Mouse (Mus musculus): ENCODE measurements around the gene Fscn3. TPM values are rescaled to one million over a fixed set of nuclear protein-coding genes. Genes with fewer than 3 reads are reported as not detected.

The Fscn3 gene
- 0.05 and 0.12 TPM in 2 replicates for polyA plus RNA-seq (2012; rRNA removed)

GRCm38 (mm10) chr6:28427096-28427839 lies at the start of gene Fscn3:
Gene Fscn3 (plus strand): TSS chr6:28427789.
- H3K4me1 ChIP-seq (ENCODE audit: control insufficient read depth, insufficient read depth, low read length): peaks cover 7% of the 10 kb centered on the region; the same call in 1 of the 2 replicates
- H3K36me3 ChIP-seq (ENCODE audit: control insufficient read depth, insufficient read depth, low read length): no peaks in the 10 kb centered on the region
- peak; percentile 66 for DNase-seq
- 77% methylated on average over 3 of the region's 3 CpGs for WGBS
- H3K27me3 ChIP-seq (replicated peaks; ENCODE audit: control insufficient read depth, insufficient read depth, low read length): no peaks in the 10 kb centered on the region
- H3K27ac ChIP-seq (ENCODE audit: insufficient read depth, low read depth, low read length): peak within 1 kb of the TSS; percentile 12; the same call in 1 of the 2 replicates
- no peak for TF ChIP-seq POLR2A (IDR thresholded peaks at IDR 0.05; ENCODE audit: low read depth, low read length)
- no peak for TF ChIP-seq CTCF (conservative IDR thresholded peaks at IDR 0.05; ENCODE audit: insufficient read depth, insufficient read length, low read depth, low read length)
- H3K4me3 ChIP-seq (ENCODE audit: insufficient read depth, low read depth, low read length): no peak within 1 kb of the TSS

DNA sequence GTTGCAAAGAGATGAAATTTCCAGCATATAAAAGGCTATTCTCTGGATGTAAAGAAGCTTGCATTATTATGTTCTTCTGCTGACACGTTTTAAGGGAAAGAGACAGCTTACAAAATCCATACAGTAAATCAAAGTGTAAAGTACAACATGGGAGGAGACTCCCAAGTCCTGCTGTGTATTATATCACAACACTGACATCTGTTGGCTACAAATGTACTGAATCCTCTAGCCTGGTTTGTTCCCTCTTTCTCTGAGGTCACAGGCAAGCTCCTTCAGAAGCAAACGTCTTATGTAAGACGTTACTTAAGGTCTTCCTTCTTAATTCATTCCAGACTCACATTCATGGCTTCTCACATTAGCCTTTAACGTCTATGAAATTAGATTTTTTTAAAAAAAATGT lies 45.6 kb upstream of the Fscn3 start:
- Histone ChIP-seq H3K27me3 (replicated peaks; ENCODE audit: control insufficient read depth, insufficient read depth, low read length) (no peaks in the 10 kb centered on the region), H3K27ac (ENCODE audit: insufficient read depth, low read depth, low read length) (no peak overlapping the region)
- no peak for DNase-seq

DNA sequence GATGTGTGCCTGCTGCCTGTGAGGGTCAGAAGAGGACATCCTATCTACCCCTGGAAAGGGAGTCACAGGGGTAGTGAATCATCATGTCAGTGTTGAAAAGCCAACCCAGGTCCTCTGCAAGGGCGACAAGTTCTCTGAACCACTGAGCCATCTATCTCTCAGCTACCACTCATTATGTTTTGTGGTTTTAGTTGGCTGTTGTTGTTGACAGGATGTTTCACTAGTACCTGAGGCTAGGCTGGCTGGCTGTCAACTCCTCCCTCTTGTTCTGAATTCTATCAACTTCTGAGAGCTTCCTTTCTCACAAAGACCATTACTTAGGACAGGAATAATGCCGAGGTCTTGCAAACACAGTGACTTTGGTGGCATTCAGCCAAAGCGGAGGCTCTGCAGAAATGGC lies 42.4 kb upstream of the Fscn3 start:
- Histone ChIP-seq H3K27ac (ENCODE audit: insufficient read depth, low read depth, low read length) (no peak overlapping the region), H3K36me3 (ENCODE audit: control insufficient read depth, insufficient read depth, low read length) (no peaks in the 10 kb centered on the region), H3K4me1 (ENCODE audit: control insufficient read depth, insufficient read depth, low read length) (no peaks in the 10 kb centered on the region), H3K27me3 (replicated peaks; ENCODE audit: control insufficient read depth, insufficient read depth, low read length) (no peaks in the 10 kb centered on the region), H3K4me3 (ENCODE audit: insufficient read depth, low read depth, low read length) (no peak overlapping the region)
- no peak for DNase-seq
- 74% methylated on average over 3 of the region's 3 CpGs for WGBS
- TF ChIP-seq CTCF (conservative IDR thresholded peaks at IDR 0.05; ENCODE audit: insufficient read depth, insufficient read length, low read depth, low read length) (no peak), POLR2A (IDR thresholded peaks at IDR 0.05; ENCODE audit: low read depth, low read length) (no peak)

More for the DNA sequence above, 45.6 kb upstream of the Fscn3 start:
- H3K4me1 ChIP-seq (ENCODE audit: control insufficient read depth, insufficient read depth, low read length): no peaks in the 10 kb centered on the region
- no peak overlapping the region for H3K4me3 ChIP-seq (ENCODE audit: insufficient read depth, low read depth, low read length)
- TF ChIP-seq POLR2A (IDR thresholded peaks at IDR 0.05; ENCODE audit: low read depth, low read length) (no peak), CTCF (conservative IDR thresholded peaks at IDR 0.05; ENCODE audit: insufficient read depth, insufficient read length, low read depth, low read length) (no peak)
- no peaks in the 10 kb centered on the region for H3K36me3 ChIP-seq (ENCODE audit: control insufficient read depth, insufficient read depth, low read length)
- 38% methylated on average over 4 of the region's 4 CpGs for WGBS

DNA sequence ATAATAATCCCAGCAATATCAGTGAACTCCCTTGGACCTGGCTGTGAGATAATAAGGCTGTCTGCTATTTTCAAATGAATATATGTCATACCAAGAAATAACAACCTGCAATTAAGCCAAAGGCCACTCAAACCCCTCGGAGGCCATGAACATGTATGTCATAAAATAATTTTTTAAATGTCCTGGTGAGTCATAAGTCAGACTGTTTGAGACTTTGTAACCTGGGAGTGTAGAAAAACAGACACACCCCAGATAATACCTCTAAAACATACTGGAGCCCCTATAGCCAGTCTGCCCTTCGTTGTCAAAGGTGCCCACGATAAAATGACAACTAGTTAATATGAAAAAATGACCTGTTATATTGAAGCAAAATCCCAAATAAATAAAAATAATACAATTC lies 38.6 kb upstream of the Fscn3 start:
- Histone ChIP-seq H3K36me3 (ENCODE audit: control insufficient read depth, insufficient read depth, low read length) (no peaks in the 10 kb centered on the region), H3K4me3 (ENCODE audit: insufficient read depth, low read depth, low read length) (no peak overlapping the region), H3K4me1 (ENCODE audit: control insufficient read depth, insufficient read depth, low read length) (no peaks in the 10 kb centered on the region), H3K27me3 (replicated peaks; ENCODE audit: control insufficient read depth, insufficient read depth, low read length) (no peaks in the 10 kb centered on the region), H3K27ac (ENCODE audit: insufficient read depth, low read depth, low read length) (no peak overlapping the region)
- DNase-seq: no peak
- no peak for TF ChIP-seq CTCF (conservative IDR thresholded peaks at IDR 0.05; ENCODE audit: insufficient read depth, insufficient read length, low read depth, low read length)
- TF ChIP-seq POLR2A (IDR thresholded peaks at IDR 0.05; ENCODE audit: low read depth, low read length): no peak
- WGBS: 84% methylated on average over 3 of the region's 3 CpGs

DNA sequence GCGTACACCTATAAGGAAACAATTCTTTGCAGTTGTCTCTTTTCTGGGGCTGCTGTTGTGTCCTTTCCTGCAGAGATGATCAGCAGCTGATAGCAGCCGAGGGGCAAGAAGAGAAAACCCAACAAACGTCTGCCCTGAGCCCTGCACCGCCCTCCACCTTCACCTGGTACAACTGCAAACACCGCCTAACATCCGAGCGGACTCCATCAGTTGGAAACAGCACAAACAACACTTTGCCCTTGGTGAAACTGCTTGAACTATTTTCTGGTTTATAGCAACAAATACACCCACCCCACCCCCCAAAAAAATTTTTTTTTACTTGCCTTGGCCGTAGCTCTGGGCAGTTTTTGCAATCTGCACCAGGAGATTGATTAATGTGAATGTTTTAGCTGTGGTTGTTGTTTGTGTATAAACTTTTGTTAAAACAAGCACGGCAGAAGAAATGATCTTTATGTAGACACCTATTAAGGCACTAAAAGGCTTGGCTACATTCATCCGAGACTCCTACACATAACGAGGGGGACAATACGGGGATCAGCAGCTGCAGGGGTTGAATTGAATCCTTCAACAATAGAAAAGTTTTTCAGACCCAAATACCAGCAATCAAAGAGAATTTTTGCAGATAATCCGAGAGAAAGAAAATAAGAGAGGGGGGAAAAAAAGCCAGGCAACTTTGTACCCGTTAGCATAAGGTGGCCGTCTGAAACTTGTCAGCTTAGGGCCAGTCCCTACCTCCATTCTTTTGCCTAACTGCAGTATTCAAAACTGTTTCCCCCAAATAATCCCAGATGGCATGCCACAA lies 31.3 kb upstream of the Fscn3 start:
- H3K27ac ChIP-seq (ENCODE audit: insufficient read depth, low read depth, low read length): no peak overlapping the region
- 0 out of 2 replicates have a peak, but pooled peaks cover 3% of the 10 kb centered on the region for H3K4me1 ChIP-seq (ENCODE audit: control insufficient read depth, insufficient read depth, low read length)
- TF ChIP-seq CTCF (conservative IDR thresholded peaks at IDR 0.05; ENCODE audit: insufficient read depth, insufficient read length, low read depth, low read length) (no peak), POLR2A (IDR thresholded peaks at IDR 0.05; ENCODE audit: low read depth, low read length) (no peak)
- 58% methylated on average over 15 of the region's 15 CpGs for WGBS
- DNase-seq: no peak
- no peak overlapping the region for H3K4me3 ChIP-seq (ENCODE audit: insufficient read depth, low read depth, low read length)
- H3K36me3 ChIP-seq (ENCODE audit: control insufficient read depth, insufficient read depth, low read length): no peaks in the 10 kb centered on the region
- H3K27me3 ChIP-seq (replicated peaks; ENCODE audit: control insufficient read depth, insufficient read depth, low read length): peaks cover 6% of the 10 kb centered on the region

DNA sequence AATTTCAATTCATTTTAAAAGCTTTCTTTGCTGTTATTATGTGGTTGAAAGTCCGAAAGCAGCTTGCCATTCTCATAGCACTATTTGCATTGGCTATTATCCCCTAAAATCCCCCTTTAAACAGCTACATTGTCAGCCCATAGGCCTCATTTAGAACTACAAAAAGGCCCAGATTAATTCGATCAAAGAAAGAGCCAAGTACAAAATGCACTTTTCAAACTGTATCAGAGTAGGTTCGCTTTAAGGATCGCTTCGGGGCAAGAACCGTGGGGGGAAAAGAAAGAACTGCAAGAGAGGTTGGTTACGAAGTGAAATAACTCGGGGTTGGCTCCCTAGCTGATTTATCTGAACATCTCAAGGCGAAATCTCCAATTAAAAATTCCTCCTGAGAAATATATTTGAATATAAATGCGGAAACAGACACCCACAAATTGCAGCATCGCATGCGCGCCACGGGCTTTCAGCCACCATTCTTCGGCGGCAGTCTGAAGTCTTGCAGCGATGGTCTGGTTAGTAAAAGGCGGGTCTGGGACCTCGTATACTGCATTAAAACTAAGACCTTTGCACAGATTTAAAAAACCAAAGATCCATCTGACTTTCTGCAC lies 30.6 kb upstream of the Fscn3 start:
- Histone ChIP-seq H3K36me3 (ENCODE audit: control insufficient read depth, insufficient read depth, low read length) (no peaks in the 10 kb centered on the region), H3K27ac (ENCODE audit: insufficient read depth, low read depth, low read length) (no peak overlapping the region), H3K4me1 (ENCODE audit: control insufficient read depth, insufficient read depth, low read length) (0 out of 2 replicates have a peak, but pooled peaks cover 3% of the 10 kb centered on the region), H3K27me3 (replicated peaks; ENCODE audit: control insufficient read depth, insufficient read depth, low read length) (peaks cover 6% of the 10 kb centered on the region), H3K4me3 (ENCODE audit: insufficient read depth, low read depth, low read length) (no peak overlapping the region)
- WGBS: 8% methylated on average over 19 of the region's 19 CpGs
- DNase-seq: no peak
- TF ChIP-seq CTCF (conservative IDR thresholded peaks at IDR 0.05; ENCODE audit: insufficient read depth, insufficient read length, low read depth, low read length) (no peak), POLR2A (IDR thresholded peaks at IDR 0.05; ENCODE audit: low read depth, low read length) (no peak)
